Mouse (Mus musculus) ES-Bruce4 (cell line): ENCODE measurements around the gene Mdga1. TPM values are rescaled to one million over a fixed set of nuclear protein-coding genes. Genes with fewer than 3 reads are reported as not detected.

Source experiments
- H3K27ac ChIP-seq: 2 replicates; pipeline ENCODE4 v1.5.1; 2012; ENCODE audit warnings: low read length, inconsistent platforms; ENCODE audit not compliant: insufficient read depth
- H3K27me3 ChIP-seq: 2 replicates; pipeline ENCODE4 v1.6.1; 2012; ENCODE audit warnings: mild to moderate bottlenecking, low read length, inconsistent platforms; ENCODE audit not compliant: control insufficient read depth, poor library complexity, insufficient read depth, severe bottlenecking
- H3K36me3 ChIP-seq: 2 replicates; pipeline ENCODE4 v1.6.1; 2012; ENCODE audit warnings: inconsistent platforms, mild to moderate bottlenecking, low read length, moderate library complexity; ENCODE audit not compliant: control insufficient read depth, poor library complexity, insufficient read depth, severe bottlenecking
- H3K4me1 ChIP-seq: one replicate; pipeline ENCODE4 v1.8.1; 2011; ENCODE audit warnings: low read length; ENCODE audit not compliant: control insufficient read depth, insufficient read depth
- H3K4me3 ChIP-seq: 2 replicates; pipeline ENCODE4 v1.5.1; 2011; ENCODE audit warnings: low read depth, mild to moderate bottlenecking, low read length
- H3K9ac ChIP-seq: 2 replicates; pipeline ENCODE4 v1.6.1; 2012; ENCODE audit warnings: low read depth, mild to moderate bottlenecking, inconsistent platforms; ENCODE audit not compliant: poor library complexity, severe bottlenecking
- H3K9me3 ChIP-seq: replicated peaks from 2 replicates; pipeline ENCODE4 v1.6.1; 2012; ENCODE audit warnings: mild to moderate bottlenecking, low read length, inconsistent platforms; ENCODE audit not compliant: control insufficient read depth, poor library complexity, insufficient read depth, severe bottlenecking
- CTCF ChIP-seq: IDR thresholded peaks from one replicate; pipeline ENCODE4 v1.8.1; 2011; ENCODE audit warnings: low read depth, low read length
- EP300 ChIP-seq: IDR thresholded peaks from 2 replicates; pipeline ENCODE4 v1.6.1; 2011; ENCODE audit warnings: low read depth, low read length; ENCODE audit not compliant: insufficient read depth
- POLR2A ChIP-seq: IDR thresholded peaks from one replicate; pipeline ENCODE4 v1.8.1; 2011; ENCODE audit warnings: low read length; ENCODE audit not compliant: insufficient read depth
- polyA plus RNA-seq: library from polyadenylated mRNA; stranded (reverse); fragments of >200 nt; gene quantifications from 2 replicates; pipeline ENCODE4 v1.2.4, GENCODE M21; 2011; ENCODE audit warnings: low read depth; ENCODE audit not compliant: missing spikeins, insufficient read depth, insufficient read length

Gene Mdga1
- polyA plus RNA-seq, 1 experiment = 2.6 TPM

DNA sequence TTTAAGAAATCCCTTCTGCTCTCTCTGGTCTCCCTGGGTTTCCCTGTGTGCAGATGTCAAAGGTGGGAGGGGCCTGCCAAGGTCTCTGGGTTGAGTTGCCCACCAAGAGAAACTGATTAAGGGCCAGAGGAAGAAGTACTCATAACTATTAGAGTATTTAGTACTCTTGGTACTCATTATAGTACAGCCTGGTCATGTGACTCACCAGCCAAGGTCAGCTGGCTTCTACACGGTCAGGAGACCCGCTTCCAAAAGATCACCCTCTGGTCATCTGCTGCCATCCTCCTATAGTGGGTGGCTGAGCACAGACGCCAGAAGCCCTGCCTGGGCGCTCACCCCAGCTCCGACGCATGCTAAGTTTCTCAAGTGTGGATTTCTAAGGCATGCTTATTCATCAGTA, 124.9 kb downstream of the Mdga1 start:
- Histone ChIP-seq H3K36me3 (no peaks in the 10 kb centered on the region), H3K4me3 (no peak overlapping the region), H3K4me1 (peaks cover 5% of the 10 kb centered on the region), H3K9ac (no peak overlapping the region), H3K27me3 (no peaks in the 10 kb centered on the region), H3K27ac (no peak overlapping the region), H3K9me3 (no peaks in the 10 kb centered on the region)
- no peak for TF ChIP-seq CTCF
- TF ChIP-seq EP300 = no peak
- TF ChIP-seq POLR2A = no peak

DNA sequence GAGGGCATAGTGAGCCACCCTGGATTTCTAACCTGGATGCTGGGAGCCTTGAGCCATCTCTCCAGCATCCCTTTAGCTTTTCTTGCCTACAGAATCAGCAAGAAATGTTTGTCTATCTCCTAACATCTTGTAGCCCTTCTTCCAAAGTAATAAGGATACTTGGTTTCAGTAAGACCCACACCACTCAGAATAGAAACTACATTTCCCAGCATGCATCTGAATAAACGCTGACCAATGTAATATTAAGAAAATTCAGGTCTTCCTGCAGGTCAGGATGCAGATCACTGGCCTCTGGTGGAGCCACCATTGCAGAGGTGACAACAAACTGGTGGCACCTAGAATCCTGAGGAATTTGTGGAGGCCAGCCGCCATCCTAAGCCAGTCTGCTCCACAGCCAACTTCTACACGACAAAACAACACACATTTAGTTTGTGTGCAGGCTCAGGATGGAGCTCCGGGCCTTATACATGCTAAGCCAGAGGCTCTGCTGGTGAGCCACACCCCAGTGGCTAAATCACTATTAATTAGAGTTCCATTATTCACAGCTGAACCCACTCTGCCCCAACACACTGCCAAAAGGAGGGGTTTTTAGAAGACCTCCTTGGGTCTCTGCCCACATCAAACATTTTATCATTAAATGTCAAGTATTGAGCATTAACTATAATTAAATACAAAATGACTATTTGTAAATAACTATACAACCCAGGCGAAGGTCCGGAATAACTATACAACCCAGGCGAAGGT, 126.3 kb downstream of the Mdga1 start:
- H3K9me3 ChIP-seq = no peaks in the 10 kb centered on the region
- no peak overlapping the region for H3K27ac ChIP-seq
- H3K4me3 ChIP-seq = no peak overlapping the region
- H3K27me3 ChIP-seq = no peaks in the 10 kb centered on the region
- H3K36me3 ChIP-seq = no peaks in the 10 kb centered on the region
- no peak for TF ChIP-seq CTCF
- no peak for TF ChIP-seq POLR2A
- no peak for TF ChIP-seq EP300
- H3K9ac ChIP-seq = no peak overlapping the region
- peaks cover 5% of the 10 kb centered on the region for H3K4me1 ChIP-seq

DNA sequence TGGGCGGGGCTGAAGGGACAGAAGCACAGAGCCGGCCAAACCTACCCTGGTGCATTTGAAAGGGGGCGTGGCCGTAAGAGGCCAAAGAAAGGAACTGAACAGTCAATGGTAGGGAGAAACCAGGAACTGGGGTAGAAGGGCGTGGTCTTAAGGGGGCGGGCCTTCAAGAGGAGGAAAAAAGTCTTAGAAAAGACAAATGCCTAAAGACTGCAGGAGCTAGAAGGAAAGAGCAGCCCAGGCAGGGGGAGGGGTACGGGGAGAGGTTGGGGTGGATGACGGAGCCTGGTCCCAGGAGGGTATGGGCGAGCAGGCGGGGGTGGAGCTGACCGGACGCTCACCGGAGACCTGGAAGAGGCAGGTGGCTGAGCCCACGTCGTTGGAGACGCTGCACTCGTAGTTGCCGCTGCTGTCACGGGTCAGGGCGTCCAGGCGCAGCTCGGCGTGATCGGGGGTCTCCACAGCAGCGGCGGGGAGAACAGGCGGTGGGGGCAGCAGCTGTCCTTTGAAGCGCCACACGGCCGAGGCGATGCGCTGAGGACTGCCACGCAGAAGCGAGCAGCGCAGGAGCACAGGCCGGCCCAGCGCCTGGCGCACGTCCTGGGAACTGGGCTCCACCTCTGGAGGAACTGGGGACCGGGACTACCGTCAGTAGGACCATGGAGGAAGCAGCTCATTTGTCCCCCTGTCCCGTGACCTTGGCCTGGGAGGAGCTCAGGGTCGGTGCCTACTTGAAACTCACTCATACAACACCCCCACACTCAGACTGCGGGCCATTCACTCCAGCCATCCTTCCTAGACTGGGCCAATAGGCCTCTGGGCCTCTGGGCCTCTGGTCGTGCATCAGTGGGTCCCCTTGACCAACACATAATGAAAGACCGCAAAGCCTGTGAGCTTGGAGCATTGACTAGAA, 127.9 kb downstream of the Mdga1 start:
- Histone ChIP-seq H3K36me3 (no peaks in the 10 kb centered on the region), H3K27me3 (no peaks in the 10 kb centered on the region), H3K27ac (no peak overlapping the region), H3K9me3 (no peaks in the 10 kb centered on the region), H3K4me1 (peaks cover 4% of the 10 kb centered on the region), H3K9ac (peak overlapping the region; percentile 9; the same call in 1 of the 2 replicates), H3K4me3 (peak overlapping the region; percentile 65)
- TF ChIP-seq CTCF (no peak), EP300 (no peak), POLR2A (no peak)

DNA sequence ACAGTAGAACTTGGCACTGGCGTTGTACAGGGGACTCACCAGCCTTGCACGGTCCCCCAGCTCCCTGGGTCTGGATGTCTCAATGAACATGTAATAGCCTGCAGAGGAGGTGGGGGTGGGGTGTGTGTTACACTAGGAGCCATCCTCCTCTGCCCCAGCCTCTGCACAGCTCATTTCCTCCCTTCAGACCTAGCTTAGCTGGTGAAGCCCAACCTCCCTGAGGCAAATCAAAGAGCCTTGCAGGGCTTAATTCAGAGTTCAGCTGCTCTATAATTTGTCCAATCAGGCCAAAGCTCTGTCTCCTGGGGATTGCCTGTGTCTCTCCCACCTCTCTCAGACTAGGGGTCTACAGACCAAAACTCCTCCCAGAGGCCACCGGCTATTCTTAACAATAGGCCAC, 131.9 kb downstream of the Mdga1 start:
- H3K36me3 ChIP-seq = no peaks in the 10 kb centered on the region
- no peak overlapping the region for H3K9ac ChIP-seq
- H3K4me1 ChIP-seq = peaks cover 4% of the 10 kb centered on the region
- H3K9me3 ChIP-seq = no peaks in the 10 kb centered on the region
- TF ChIP-seq CTCF (no peak), EP300 (no peak), POLR2A (no peak)
- H3K27ac ChIP-seq = no peak overlapping the region
- H3K4me3 ChIP-seq = no peak overlapping the region
- no peaks in the 10 kb centered on the region for H3K27me3 ChIP-seq

DNA sequence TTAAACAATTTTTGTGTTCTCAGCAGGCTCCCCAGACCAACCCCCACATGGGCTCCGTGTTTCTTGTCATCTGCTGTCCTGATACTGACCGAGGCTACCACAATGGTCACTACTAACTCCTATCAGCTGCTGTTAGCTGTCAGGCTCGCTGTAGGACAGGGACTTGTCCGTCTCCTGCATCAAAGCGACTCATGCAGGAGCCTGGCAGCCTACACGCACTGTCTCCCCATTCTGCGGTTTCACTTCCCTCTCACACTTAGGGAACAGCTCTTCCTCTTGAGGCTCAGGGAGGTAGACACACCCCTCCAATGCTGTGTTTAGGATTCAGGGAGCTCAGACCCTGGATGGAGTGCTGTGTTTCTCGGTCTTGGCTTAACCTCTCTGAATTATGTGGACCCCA, 132.4 kb downstream of the Mdga1 start:
- no peaks in the 10 kb centered on the region for H3K27me3 ChIP-seq
- no peak for TF ChIP-seq EP300
- TF ChIP-seq POLR2A = no peak
- no peak for TF ChIP-seq CTCF
- no peak overlapping the region for H3K9ac ChIP-seq
- H3K4me1 ChIP-seq = peaks cover 4% of the 10 kb centered on the region
- H3K9me3 ChIP-seq = no peaks in the 10 kb centered on the region
- no peak overlapping the region for H3K4me3 ChIP-seq
- no peak overlapping the region for H3K27ac ChIP-seq
- H3K36me3 ChIP-seq = no peaks in the 10 kb centered on the region
